Mouse (Mus musculus) liver, postnatal 0 days (tissue): ENCODE measurements around the gene Ckap5. TPM values are rescaled to one million over a fixed set of nuclear protein-coding genes. Genes with fewer than 3 reads are reported as not detected.
A peak's percentile ranks its signal among the peaks of the same experiment; 100 is the strongest.

Experiments used
- ATAC-seq: fragments of 200-750 bp; cut with Nextera tagmentation; 2 replicates; pipeline ENCODE4 v1.8.0; 2017; ENCODE audit warnings: mild to moderate bottlenecking, moderate library complexity
- DNase-seq: peaks from one replicate; pipeline ENCODE4 v3.0.0-alpha.2; 2016
- H3K27ac ChIP-seq: fragments of 300-500 bp; sonication (generic); 2 replicates; pipeline ENCODE4 v1.5.1; 2014; ENCODE audit warnings: antibody characterized with exemption, moderate library complexity, mild to moderate bottlenecking, low read depth
- H3K27me3 ChIP-seq: fragments of 300-500 bp; sonication (generic); 2 replicates; pipeline ENCODE4 v1.6.1; 2014; ENCODE audit warnings: low read length, control low read depth, mixed read lengths; ENCODE audit not compliant: insufficient read depth
- H3K36me3 ChIP-seq: fragments of 300-500 bp; sonication (generic); replicated peaks from 2 replicates; pipeline ENCODE4 v1.6.1; 2014; ENCODE audit warnings: mild to moderate bottlenecking, control low read depth, low read length, moderate library complexity, mixed read lengths; ENCODE audit not compliant: insufficient read depth
- H3K4me1 ChIP-seq: fragments of 300-500 bp; sonication (generic); 2 replicates; pipeline ENCODE4 v1.6.1; 2014; ENCODE audit warnings: antibody characterized with exemption, mild to moderate bottlenecking, control low read depth; ENCODE audit not compliant: insufficient read depth
- H3K4me2 ChIP-seq: fragments of 300-500 bp; sonication (generic); 2 replicates; pipeline ENCODE4 v1.6.1; 2014; ENCODE audit warnings: low read depth, mild to moderate bottlenecking, low read length, moderate library complexity, mixed read lengths
- H3K4me3 ChIP-seq: fragments of 300-500 bp; sonication (generic); 2 replicates; pipeline ENCODE4 v1.5.1; 2014; ENCODE audit warnings: low read depth, low read length
- H3K9ac ChIP-seq: fragments of 300-500 bp; sonication (generic); replicated peaks from 2 replicates; pipeline ENCODE4 v1.6.1; 2014; ENCODE audit warnings: mild to moderate bottlenecking, moderate library complexity
- H3K9me3 ChIP-seq: fragments of 300-500 bp; sonication (generic); 2 replicates; pipeline ENCODE4 v1.6.1; 2016; ENCODE audit warnings: mild to moderate bottlenecking, control low read depth, low read length, mixed read lengths
- CTCF ChIP-seq: sonication (generic); IDR thresholded peaks from 2 replicates; pipeline ENCODE4 v1.5.1; 2016; ENCODE audit warnings: antibody characterized with exemption, low read depth
- EP300 ChIP-seq: IDR thresholded peaks from 2 replicates; pipeline ENCODE4 v1.6.1; 2016; ENCODE audit warnings: antibody characterized with exemption, low read depth, mild to moderate bottlenecking
- WGBS: fragments of 180-500 bp; shearing (Covaris S2); extraction: QIAGEN DNeasy Blood & Tissue Kit; methylation state at CpG from one replicate; pipeline ENCODE4 v1.1.7; 2014; ENCODE audit not compliant: insufficient replicate concordance; 5-methylcytosine and 5-hydroxymethylcytosine counted together
- polyA plus RNA-seq: library from polyadenylated mRNA; unstranded; fragments of >200 nt; fragmentation: Nextera tagmentation; extraction: Ambion mirVana; gene quantifications from 2 replicates; pipeline ENCODE4 v1.2.1, GENCODE M21; 2015

Gene Ckap5
- polyA plus RNA-seq, 1 experiment from 2014 or later, result 22.1 TPM

DNA sequence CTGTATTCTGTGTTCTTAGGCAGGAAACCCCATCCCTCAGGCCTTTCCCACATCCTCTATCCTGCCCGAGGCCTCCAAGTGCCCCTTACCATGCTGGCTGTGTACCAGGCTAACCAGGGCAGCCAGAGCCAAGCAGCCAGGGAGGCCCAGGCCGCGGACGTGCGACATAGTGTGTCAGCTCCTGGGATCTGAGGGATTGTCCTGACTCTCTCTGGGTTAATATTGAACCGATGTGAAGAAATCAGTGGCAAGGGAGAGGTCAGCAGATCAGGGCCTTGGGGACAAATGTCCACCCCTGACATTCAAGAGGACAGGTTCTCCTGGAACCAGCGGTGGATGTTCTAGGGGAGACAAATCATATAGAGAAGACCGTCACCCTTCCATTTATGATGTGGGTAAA is 109.7 kb downstream of the Ckap5 start, which contains the start of gene F2:
Gene F2, minus strand, starts transcription at position 186 of the 400 bp plus-strand sequence.
- peak within 1 kb of the TSS; percentile 50 for H3K4me3 ChIP-seq
- 64% methylated on average over 8 of the region's 8 CpGs for WGBS
- TF ChIP-seq EP300 (no peak), CTCF (no peak)
- peak; percentile 66 for DNase-seq
- peak; percentile 80 for ATAC-seq
- peak within 1 kb of the TSS; percentile 95 for H3K27ac ChIP-seq
- no peaks in the 10 kb centered on the region for H3K27me3 ChIP-seq
- H3K36me3 ChIP-seq, result 0 out of 2 replicates have a peak, but pooled peaks cover 2% of the 10 kb centered on the region
- H3K9me3 ChIP-seq, result no peaks in the 10 kb centered on the region
- H3K9ac ChIP-seq, result peak within 1 kb of the TSS; percentile 75
- peak within 1 kb of the TSS; percentile 64 for H3K4me2 ChIP-seq
- H3K4me1 ChIP-seq, result peaks cover 24% of the 10 kb centered on the region

DNA sequence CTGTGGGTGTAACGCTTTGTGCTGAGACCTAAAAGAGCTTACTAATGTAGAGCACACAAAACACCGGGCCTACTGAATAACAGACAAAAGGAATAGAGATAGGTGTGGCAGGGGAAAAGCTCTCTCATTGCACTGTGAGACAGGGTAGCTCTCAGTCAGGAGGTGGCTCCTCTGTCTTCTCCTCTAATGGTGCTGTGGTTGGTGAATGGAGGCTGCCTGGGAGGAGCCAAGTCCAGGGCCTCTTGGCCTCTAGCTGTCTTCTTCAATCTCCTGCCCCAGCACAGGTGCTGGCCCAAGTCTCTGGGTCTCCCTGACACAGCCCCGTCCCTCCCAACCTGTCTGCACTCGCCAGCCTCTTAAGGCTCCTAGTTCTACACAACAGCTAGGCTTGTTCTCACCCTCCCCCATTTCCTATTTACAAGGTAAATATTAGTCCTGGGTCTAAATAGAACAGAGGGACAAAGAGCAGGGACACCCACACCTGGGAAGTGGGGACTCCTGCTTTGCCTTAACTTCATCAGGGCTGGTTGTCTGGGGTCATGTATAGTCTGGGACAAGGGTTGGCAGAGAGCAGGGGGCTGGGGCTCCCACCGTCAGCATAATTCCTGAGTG is 110.3 kb downstream of the Ckap5 start:
- peak overlapping the region; percentile 95 for H3K27ac ChIP-seq
- DNase-seq (peak; percentile 23), ATAC-seq (peak; percentile 69)
- H3K9me3 ChIP-seq, result no peaks in the 10 kb centered on the region
- no peak for TF ChIP-seq EP300
- WGBS, result 61% methylated on average over 5 of the region's 5 CpGs
- peak overlapping the region; percentile 50 for H3K9ac ChIP-seq
- H3K4me3 ChIP-seq, result peak overlapping the region; percentile 50; the same call in 1 of the 2 replicates
- 0 out of 2 replicates have a peak, but pooled peaks cover 2% of the 10 kb centered on the region for H3K36me3 ChIP-seq
- no peaks in the 10 kb centered on the region for H3K27me3 ChIP-seq
- peaks cover 24% of the 10 kb centered on the region for H3K4me1 ChIP-seq
- peak overlapping the region; percentile 64 for H3K4me2 ChIP-seq

- TF ChIP-seq EP300 (no peak), CTCF (no peak)
- peaks cover 30% of the 10 kb centered on the region for H3K4me1 ChIP-seq
- peak overlapping the region; percentile 51 for H3K27ac ChIP-seq
- DNase-seq, result no peak
- 57% methylated on average over 6 of the region's 6 CpGs for WGBS
- no peak for ATAC-seq
- H3K36me3 ChIP-seq, result peaks cover 4% of the 10 kb centered on the region
- no peaks in the 10 kb centered on the region for H3K27me3 ChIP-seq
- H3K4me2 ChIP-seq, result no peak overlapping the region
- H3K9ac ChIP-seq, result no peak overlapping the region
- H3K4me3 ChIP-seq, result no peak overlapping the region
- H3K9me3 ChIP-seq, result no peaks in the 10 kb centered on the region
Measured at GRCm38 (mm10) chr2:91638931-91639330, 112.4 kb downstream of the Ckap5 start.

DNA sequence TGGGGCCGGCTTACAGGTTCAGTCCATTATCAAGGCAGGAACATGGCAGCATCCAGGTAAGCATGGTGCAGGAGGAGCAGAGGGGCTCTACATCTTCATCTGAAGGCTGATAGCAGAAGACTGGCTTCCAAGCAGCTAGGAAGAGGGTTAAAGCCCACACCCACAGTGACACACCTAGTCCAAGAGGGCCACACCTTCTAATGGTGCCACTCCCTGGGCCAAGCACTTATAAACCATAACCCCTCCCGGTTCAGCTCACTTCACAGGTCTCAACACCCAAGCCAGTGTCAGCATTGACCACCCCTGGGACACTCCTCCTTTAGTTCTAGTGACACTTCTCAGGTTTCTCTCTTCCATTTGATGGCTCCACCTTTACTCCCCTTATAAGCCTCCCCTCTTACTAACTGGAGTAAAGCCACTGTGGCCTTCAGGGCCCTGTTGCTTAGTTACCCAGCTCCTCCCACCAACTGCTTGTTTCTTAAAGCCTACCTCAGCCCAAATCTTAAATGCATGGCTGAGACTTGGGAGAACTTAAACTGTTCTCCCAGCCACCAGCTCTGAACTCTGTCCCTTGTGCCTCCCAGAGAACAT is 116.4 kb downstream of the Ckap5 start:
- Histone ChIP-seq H3K36me3 (peaks cover 42% of the 10 kb centered on the region), H3K4me3 (no peak overlapping the region), H3K27ac (peak overlapping the region; percentile 39; the same call in 1 of the 2 replicates), H3K4me1 (peaks cover 16% of the 10 kb centered on the region), H3K4me2 (peak overlapping the region; percentile 33; the same call in 1 of the 2 replicates), H3K9ac (0 out of 2 replicates have a peak overlapping the region, but pooled peaks have one; percentile 11), H3K9me3 (no peaks in the 10 kb centered on the region), H3K27me3 (no peaks in the 10 kb centered on the region)
- DNase-seq (no peak), ATAC-seq (peak; percentile 58)
- 81% methylated on average over 2 of the region's 2 CpGs for WGBS
- TF ChIP-seq EP300 (no peak), CTCF (no peak)

- H3K4me3 ChIP-seq, result no peak overlapping the region
- no peaks in the 10 kb centered on the region for H3K27me3 ChIP-seq
- H3K36me3 ChIP-seq, result peaks cover 42% of the 10 kb centered on the region
- WGBS, result 90% methylated on average over 11 of the region's 11 CpGs
- TF ChIP-seq CTCF (no peak), EP300 (no peak)
- H3K4me2 ChIP-seq, result no peak overlapping the region
- no peak overlapping the region for H3K9ac ChIP-seq
- DNase-seq (no peak), ATAC-seq (no peak)
- H3K4me1 ChIP-seq, result peaks cover 20% of the 10 kb centered on the region
- H3K27ac ChIP-seq, result no peak overlapping the region
- H3K9me3 ChIP-seq, result no peaks in the 10 kb centered on the region
Measured at GRCm38 (mm10) chr2:91644021-91644420, 117.5 kb downstream of the Ckap5 start.

DNA sequence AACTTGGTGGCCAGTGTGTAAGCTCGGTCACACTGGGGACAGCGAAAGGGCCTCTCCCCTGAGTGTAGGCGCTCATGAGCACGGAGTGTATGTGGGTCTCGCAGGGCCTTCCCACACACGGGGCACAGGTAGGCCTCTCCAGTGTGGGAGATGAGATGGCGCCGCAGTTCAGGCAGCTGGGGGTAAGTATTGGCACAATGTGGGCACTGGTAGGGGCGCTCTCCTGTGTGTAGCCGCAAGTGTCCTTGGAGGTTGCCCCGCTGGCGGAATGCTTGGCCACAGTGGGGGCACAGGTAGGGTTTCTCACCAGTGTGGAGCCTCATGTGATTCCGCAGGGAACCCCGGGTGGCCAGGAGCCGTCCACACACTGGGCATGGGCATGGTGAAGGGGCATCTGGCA is 118.8 kb downstream of the Ckap5 start:
- no peaks in the 10 kb centered on the region for H3K27me3 ChIP-seq
- ATAC-seq (no peak), DNase-seq (no peak)
- no peak overlapping the region for H3K27ac ChIP-seq
- no peak overlapping the region for H3K4me2 ChIP-seq
- H3K4me1 ChIP-seq, result peaks cover 20% of the 10 kb centered on the region
- no peak overlapping the region for H3K9ac ChIP-seq
- H3K36me3 ChIP-seq, result peaks cover 42% of the 10 kb centered on the region
- no peaks in the 10 kb centered on the region for H3K9me3 ChIP-seq
- no peak for TF ChIP-seq EP300
- TF ChIP-seq CTCF, result no peak
- H3K4me3 ChIP-seq, result no peak overlapping the region
- WGBS, result 94% methylated on average over 13 of the region's 15 CpGs
